Mouse (Mus musculus): Measurements from ENCODE around the gene Zfp296. TPM values are rescaled to one million over a fixed set of nuclear protein-coding genes. Genes with fewer than 3 reads are reported as not detected.

The Zfp296 gene
- polyA plus RNA-seq, 1 experiment from 2014 or later: 0.47 TPM

DNA sequence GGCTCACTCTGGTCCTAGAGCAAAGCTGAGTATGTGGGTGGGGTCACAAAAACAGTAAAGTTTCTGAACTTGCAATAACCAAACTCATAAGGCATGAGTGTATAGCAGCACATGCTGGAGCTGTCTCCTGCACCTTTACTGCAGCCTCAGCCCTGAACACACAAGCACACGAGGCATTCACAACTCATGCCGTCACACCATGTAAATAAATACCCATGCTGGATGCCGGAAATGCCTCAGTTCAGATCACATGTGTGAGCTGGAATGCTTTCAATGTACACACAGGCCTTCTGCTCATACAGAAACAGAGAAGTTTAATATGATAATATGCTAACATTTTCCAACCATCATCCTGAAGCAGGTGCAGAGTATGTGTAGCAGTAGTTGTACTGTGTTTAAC lies 31.1 kb upstream of the Zfp296 start:
- H3K9ac ChIP-seq (ENCODE audit: low read length): no peak overlapping the region
- no peaks in the 10 kb centered on the region for H3K9me3 ChIP-seq (ENCODE audit: control insufficient read depth, low read length)
- ATAC-seq (replicated peaks; ENCODE audit: low FRiP score) (no peak), DNase-seq (ENCODE audit: low spot score) (no peak)
- H3K36me3 ChIP-seq (ENCODE audit: control insufficient read depth, insufficient read depth, low read length): no peaks in the 10 kb centered on the region
- H3K27ac ChIP-seq (ENCODE audit: low read depth, low read length): no peak overlapping the region
- H3K27me3 ChIP-seq (ENCODE audit: control insufficient read depth, insufficient read depth, low read length): no peaks in the 10 kb centered on the region
- 80% methylated on average over 3 of the region's 3 CpGs for WGBS
- peaks cover 8% of the 10 kb centered on the region; the same call in 1 of the 2 replicates for H3K4me1 ChIP-seq (replicated peaks; ENCODE audit: control insufficient read depth, insufficient read depth, low read length)
- no peak overlapping the region for H3K4me2 ChIP-seq (ENCODE audit: low read depth, low read length, severe bottlenecking)
- no peak overlapping the region for H3K4me3 ChIP-seq (ENCODE audit: low read depth, low read length)

DNA sequence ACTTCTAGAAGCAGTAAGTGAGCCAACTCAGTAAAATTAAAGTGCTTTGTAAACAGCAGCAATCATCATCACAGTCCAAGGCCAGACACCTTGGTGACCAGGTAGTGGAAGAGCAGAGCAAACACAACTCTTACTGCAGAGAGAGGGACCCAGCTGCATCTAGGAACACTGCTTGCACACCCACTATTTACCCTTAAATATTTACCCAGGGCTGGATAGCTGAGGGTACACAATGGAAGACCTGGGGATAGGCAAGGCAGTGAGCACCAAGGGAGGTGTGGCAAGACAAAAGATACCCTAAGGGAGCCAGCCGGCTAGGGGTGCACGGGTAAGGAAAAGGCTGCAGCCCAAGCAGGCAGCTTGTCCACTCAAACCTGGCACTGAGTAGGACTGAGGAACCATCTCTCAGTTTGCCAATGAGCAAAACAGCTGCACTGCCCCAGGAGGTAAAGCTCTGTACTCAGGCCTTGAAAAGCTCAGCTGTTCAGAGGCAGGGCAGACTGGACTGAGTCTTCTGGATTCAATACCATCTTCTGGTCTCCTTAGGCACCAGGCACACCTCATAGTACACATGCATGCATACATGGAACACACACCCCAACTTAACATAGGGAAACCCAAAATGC lies 29.6 kb upstream of the Zfp296 start:
- Histone ChIP-seq H3K9ac (ENCODE audit: low read length) (no peak overlapping the region), H3K4me2 (ENCODE audit: low read depth, low read length, severe bottlenecking) (no peak overlapping the region), H3K4me3 (ENCODE audit: low read depth, low read length) (no peak overlapping the region), H3K4me1 (replicated peaks; ENCODE audit: control insufficient read depth, insufficient read depth, low read length) (no peaks in the 10 kb centered on the region), H3K36me3 (ENCODE audit: control insufficient read depth, insufficient read depth, low read length) (no peaks in the 10 kb centered on the region; the same call in 1 of the 2 replicates), H3K27me3 (ENCODE audit: control insufficient read depth, insufficient read depth, low read length) (no peaks in the 10 kb centered on the region), H3K27ac (ENCODE audit: low read depth, low read length) (no peak overlapping the region), H3K9me3 (ENCODE audit: control insufficient read depth, low read length) (no peaks in the 10 kb centered on the region)
- no peak for DNase-seq (ENCODE audit: low spot score)
- ATAC-seq (replicated peaks; ENCODE audit: low FRiP score): no peak
- 57% methylated on average over 2 of the region's 2 CpGs for WGBS

- no peaks in the 10 kb centered on the region; the same call in 1 of the 2 replicates for H3K36me3 ChIP-seq (ENCODE audit: control insufficient read depth, insufficient read depth, low read length)
- H3K9me3 ChIP-seq (ENCODE audit: control insufficient read depth, low read length): no peaks in the 10 kb centered on the region
- H3K9ac ChIP-seq (ENCODE audit: low read length): no peak overlapping the region
- no peak for DNase-seq (ENCODE audit: low spot score)
- H3K4me1 ChIP-seq (replicated peaks; ENCODE audit: control insufficient read depth, insufficient read depth, low read length): no peaks in the 10 kb centered on the region
- H3K4me3 ChIP-seq (ENCODE audit: low read depth, low read length): no peak overlapping the region
- ATAC-seq (replicated peaks; ENCODE audit: low FRiP score): no peak
- H3K4me2 ChIP-seq (ENCODE audit: low read depth, low read length, severe bottlenecking): no peak overlapping the region
- H3K27ac ChIP-seq (ENCODE audit: low read depth, low read length): no peak overlapping the region
- 89% methylated on average over 10 of the region's 10 CpGs for WGBS
- H3K27me3 ChIP-seq (ENCODE audit: control insufficient read depth, insufficient read depth, low read length): no peaks in the 10 kb centered on the region
Observed at GRCm38 (mm10) chr7:19549394-19549793, 27.7 kb upstream of the Zfp296 start.

DNA sequence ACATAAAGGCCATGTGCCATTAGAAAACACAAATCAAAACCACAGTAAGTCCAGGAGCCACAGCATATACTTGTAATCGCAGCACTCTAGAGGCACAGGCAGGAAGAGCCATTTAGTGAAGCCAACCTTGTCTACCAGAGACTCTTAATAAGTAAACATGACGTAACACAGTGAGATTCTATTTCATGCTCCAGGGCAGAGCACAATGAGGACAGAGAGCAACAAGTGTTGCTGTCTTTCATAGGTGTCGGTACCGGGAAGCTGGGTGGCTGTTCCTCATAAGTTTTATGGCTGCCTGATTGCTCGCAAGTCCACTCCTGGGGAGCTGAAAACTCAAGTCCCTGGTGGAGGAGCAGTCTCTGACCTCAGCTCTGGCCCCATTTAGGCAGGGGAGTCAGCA lies 25.5 kb upstream of the Zfp296 start:
- Histone ChIP-seq H3K27ac (ENCODE audit: low read depth, low read length) (no peak overlapping the region), H3K4me3 (ENCODE audit: low read depth, low read length) (no peak overlapping the region), H3K4me2 (ENCODE audit: low read depth, low read length, severe bottlenecking) (no peak overlapping the region), H3K9me3 (ENCODE audit: control insufficient read depth, low read length) (no peaks in the 10 kb centered on the region), H3K9ac (ENCODE audit: low read length) (no peak overlapping the region), H3K4me1 (replicated peaks; ENCODE audit: control insufficient read depth, insufficient read depth, low read length) (no peaks in the 10 kb centered on the region), H3K27me3 (ENCODE audit: control insufficient read depth, insufficient read depth, low read length) (no peaks in the 10 kb centered on the region), H3K36me3 (ENCODE audit: control insufficient read depth, insufficient read depth, low read length) (no peaks in the 10 kb centered on the region; the same call in 1 of the 2 replicates)
- WGBS: 90% methylated on average over 5 of the region's 5 CpGs
- no peak for ATAC-seq (replicated peaks; ENCODE audit: low FRiP score)
- no peak for DNase-seq (ENCODE audit: low spot score)

DNA sequence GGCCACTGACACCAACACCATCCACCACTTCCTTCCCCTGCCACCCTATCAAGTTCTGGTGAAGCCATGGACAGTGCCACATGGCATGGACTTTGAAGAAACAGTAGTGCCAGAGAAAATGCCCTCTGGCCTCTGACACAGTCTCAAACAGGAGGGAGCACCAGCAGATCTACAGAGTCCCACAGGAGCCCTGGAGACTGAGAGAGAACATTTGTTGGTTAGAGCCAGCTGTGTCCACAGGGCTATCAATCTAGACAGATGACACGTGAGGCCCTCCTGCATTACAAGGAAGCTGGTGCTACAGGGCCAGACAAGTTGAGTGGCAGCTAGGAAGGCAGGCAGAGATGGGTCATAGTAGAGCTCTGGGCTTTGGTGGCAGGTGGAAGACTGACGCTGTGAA lies 24.6 kb upstream of the Zfp296 start:
- DNase-seq (ENCODE audit: low spot score) (no peak), ATAC-seq (replicated peaks; ENCODE audit: low FRiP score) (no peak)
- Histone ChIP-seq H3K9me3 (ENCODE audit: control insufficient read depth, low read length) (no peaks in the 10 kb centered on the region), H3K27me3 (ENCODE audit: control insufficient read depth, insufficient read depth, low read length) (no peaks in the 10 kb centered on the region), H3K36me3 (ENCODE audit: control insufficient read depth, insufficient read depth, low read length) (no peaks in the 10 kb centered on the region; the same call in 1 of the 2 replicates), H3K4me1 (replicated peaks; ENCODE audit: control insufficient read depth, insufficient read depth, low read length) (no peaks in the 10 kb centered on the region), H3K4me2 (ENCODE audit: low read depth, low read length, severe bottlenecking) (no peak overlapping the region), H3K27ac (ENCODE audit: low read depth, low read length) (no peak overlapping the region), H3K9ac (ENCODE audit: low read length) (no peak overlapping the region), H3K4me3 (ENCODE audit: low read depth, low read length) (no peak overlapping the region)
- WGBS: 86% methylated on average over 2 of the region's 2 CpGs

- no peak overlapping the region for H3K27ac ChIP-seq (ENCODE audit: low read depth, low read length)
- H3K27me3 ChIP-seq (ENCODE audit: control insufficient read depth, insufficient read depth, low read length): no peaks in the 10 kb centered on the region
- H3K4me3 ChIP-seq (ENCODE audit: low read depth, low read length): no peak overlapping the region
- DNase-seq (ENCODE audit: low spot score) (no peak), ATAC-seq (replicated peaks; ENCODE audit: low FRiP score) (no peak)
- H3K4me2 ChIP-seq (ENCODE audit: low read depth, low read length, severe bottlenecking): no peak overlapping the region
- H3K9me3 ChIP-seq (ENCODE audit: control insufficient read depth, low read length): no peaks in the 10 kb centered on the region
- peaks cover 2% of the 10 kb centered on the region; the same call in 1 of the 2 replicates for H3K4me1 ChIP-seq (replicated peaks; ENCODE audit: control insufficient read depth, insufficient read depth, low read length)
- H3K9ac ChIP-seq (ENCODE audit: low read length): no peak overlapping the region
- WGBS: 82% methylated on average over 1 of the region's 1 CpGs
- no peaks in the 10 kb centered on the region; the same call in 1 of the 2 replicates for H3K36me3 ChIP-seq (ENCODE audit: control insufficient read depth, insufficient read depth, low read length)
Observed at GRCm38 (mm10) chr7:19554168-19554567, 22.9 kb upstream of the Zfp296 start.

- no peaks in the 10 kb centered on the region for H3K9me3 ChIP-seq (ENCODE audit: control insufficient read depth, low read length)
- no peak overlapping the region for H3K27ac ChIP-seq (ENCODE audit: low read depth, low read length)
- H3K9ac ChIP-seq (ENCODE audit: low read length): no peak overlapping the region
- H3K27me3 ChIP-seq (ENCODE audit: control insufficient read depth, insufficient read depth, low read length): no peaks in the 10 kb centered on the region
- no peaks in the 10 kb centered on the region; the same call in 1 of the 2 replicates for H3K36me3 ChIP-seq (ENCODE audit: control insufficient read depth, insufficient read depth, low read length)
- H3K4me3 ChIP-seq (ENCODE audit: low read depth, low read length): no peak overlapping the region
- WGBS: 98% methylated on average over 2 of the region's 2 CpGs
- DNase-seq (ENCODE audit: low spot score) (no peak), ATAC-seq (replicated peaks; ENCODE audit: low FRiP score) (no peak)
- peaks cover 10% of the 10 kb centered on the region for H3K4me1 ChIP-seq (replicated peaks; ENCODE audit: control insufficient read depth, insufficient read depth, low read length)
- H3K4me2 ChIP-seq (ENCODE audit: low read depth, low read length, severe bottlenecking): no peak overlapping the region
Observed at GRCm38 (mm10) chr7:19557086-19557485, 20.0 kb upstream of the Zfp296 start.

- no peak overlapping the region for H3K27ac ChIP-seq (ENCODE audit: low read depth, low read length)
- peaks cover 11% of the 10 kb centered on the region for H3K4me1 ChIP-seq (replicated peaks; ENCODE audit: control insufficient read depth, insufficient read depth, low read length)
- DNase-seq (ENCODE audit: low spot score) (no peak), ATAC-seq (replicated peaks; ENCODE audit: low FRiP score) (no peak)
- H3K4me2 ChIP-seq (ENCODE audit: low read depth, low read length, severe bottlenecking): no peak overlapping the region
- H3K9ac ChIP-seq (ENCODE audit: low read length): no peak overlapping the region
- H3K9me3 ChIP-seq (ENCODE audit: control insufficient read depth, low read length): no peaks in the 10 kb centered on the region
- H3K36me3 ChIP-seq (ENCODE audit: control insufficient read depth, insufficient read depth, low read length): no peaks in the 10 kb centered on the region
- no peaks in the 10 kb centered on the region for H3K27me3 ChIP-seq (ENCODE audit: control insufficient read depth, insufficient read depth, low read length)
- no peak overlapping the region for H3K4me3 ChIP-seq (ENCODE audit: low read depth, low read length)
- 92% methylated on average over 6 of the region's 6 CpGs for WGBS
Observed at GRCm38 (mm10) chr7:19557982-19558900, 18.8 kb upstream of the Zfp296 start.
